Mouse (Mus musculus): Measurements from ENCODE around the gene Gpr25. TPM values are rescaled to one million over a fixed set of nuclear protein-coding genes. Genes with fewer than 3 reads are reported as not detected.

Gene Gpr25
- polyA plus RNA-seq, 1 experiment from 2014 or later = not detected

- under 1% methylated on average over 93 of the region's 95 CpGs for WGBS
- Histone ChIP-seq H3K27me3 (ENCODE audit: control insufficient read depth, insufficient read depth, low read length) (peaks cover 41% of the 10 kb centered on the region), H3K4me2 (replicated peaks; ENCODE audit: low read depth, low read length) (peak overlapping the region; percentile 93), H3K27ac (ENCODE audit: low read depth, low read length) (no peak overlapping the region), H3K36me3 (ENCODE audit: control insufficient read depth, insufficient read depth, low read length) (no peaks in the 10 kb centered on the region), H3K4me3 (ENCODE audit: low read depth, low read length) (peak overlapping the region; percentile 52), H3K9me3 (ENCODE audit: control insufficient read depth, low read length) (no peaks in the 10 kb centered on the region), H3K9ac (ENCODE audit: low read depth, low read length) (peak overlapping the region; percentile 53), H3K4me1 (replicated peaks; ENCODE audit: control insufficient read depth, insufficient read depth, low read length) (peaks cover 10% of the 10 kb centered on the region)
- ATAC-seq (ENCODE audit: low FRiP score) (peak; percentile 67), DNase-seq (ENCODE audit: low spot score) (peak; percentile 73)
Observed at GRCm38 (mm10) chr1:136259893-136260634, 609 bp downstream of the Gpr25 start.

DNA sequence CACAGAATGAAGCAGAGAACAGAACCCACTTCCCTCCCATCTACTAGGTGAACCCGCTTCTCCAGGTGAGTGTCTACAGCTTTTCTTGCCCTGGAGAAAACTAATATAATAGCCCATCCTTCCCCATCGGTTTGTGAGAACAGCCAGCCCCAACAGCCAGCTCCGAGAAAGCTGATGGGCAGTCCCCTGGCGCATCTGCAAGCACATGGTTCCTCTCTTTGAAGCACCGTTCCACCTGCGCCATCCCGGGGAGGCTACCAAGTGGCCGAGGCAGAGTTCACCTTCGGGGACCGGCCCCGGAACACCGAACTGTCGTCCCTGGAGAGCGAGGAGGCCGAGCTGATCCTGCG, 1.2 kb downstream of the Gpr25 start:
- peaks cover 41% of the 10 kb centered on the region for H3K27me3 ChIP-seq (ENCODE audit: control insufficient read depth, insufficient read depth, low read length)
- no peaks in the 10 kb centered on the region for H3K9me3 ChIP-seq (ENCODE audit: control insufficient read depth, low read length)
- H3K36me3 ChIP-seq (ENCODE audit: control insufficient read depth, insufficient read depth, low read length) = no peaks in the 10 kb centered on the region
- peak overlapping the region; percentile 52 for H3K4me3 ChIP-seq (ENCODE audit: low read depth, low read length)
- peak overlapping the region; percentile 93 for H3K4me2 ChIP-seq (replicated peaks; ENCODE audit: low read depth, low read length)
- H3K9ac ChIP-seq (ENCODE audit: low read depth, low read length) = no peak overlapping the region
- WGBS = 3% methylated on average over 16 of the region's 16 CpGs
- peak; percentile 37 for DNase-seq (ENCODE audit: low spot score)
- peaks cover 11% of the 10 kb centered on the region for H3K4me1 ChIP-seq (replicated peaks; ENCODE audit: control insufficient read depth, insufficient read depth, low read length)
- ATAC-seq (ENCODE audit: low FRiP score) = no peak
- H3K27ac ChIP-seq (ENCODE audit: low read depth, low read length) = no peak overlapping the region

GRCm38 (mm10) chr1:136258495-136258894, 2.2 kb downstream of the Gpr25 start:
- Histone ChIP-seq H3K4me3 (ENCODE audit: low read depth, low read length) (no peak overlapping the region), H3K27me3 (ENCODE audit: control insufficient read depth, insufficient read depth, low read length) (peaks cover 41% of the 10 kb centered on the region), H3K9ac (ENCODE audit: low read depth, low read length) (no peak overlapping the region), H3K36me3 (ENCODE audit: control insufficient read depth, insufficient read depth, low read length) (no peaks in the 10 kb centered on the region), H3K4me1 (replicated peaks; ENCODE audit: control insufficient read depth, insufficient read depth, low read length) (peaks cover 11% of the 10 kb centered on the region), H3K9me3 (ENCODE audit: control insufficient read depth, low read length) (no peaks in the 10 kb centered on the region), H3K27ac (ENCODE audit: low read depth, low read length) (no peak overlapping the region), H3K4me2 (replicated peaks; ENCODE audit: low read depth, low read length) (no peak overlapping the region)
- 78% methylated on average over 9 of the region's 9 CpGs for WGBS
- DNase-seq (ENCODE audit: low spot score) = no peak
- no peak for ATAC-seq (ENCODE audit: low FRiP score)

GRCm38 (mm10) chr1:136255657-136256056, 5.0 kb downstream of the Gpr25 start:
- no peak for DNase-seq (ENCODE audit: low spot score)
- H3K27me3 ChIP-seq (ENCODE audit: control insufficient read depth, insufficient read depth, low read length) = peaks cover 27% of the 10 kb centered on the region
- no peak overlapping the region for H3K4me2 ChIP-seq (replicated peaks; ENCODE audit: low read depth, low read length)
- no peak overlapping the region for H3K4me3 ChIP-seq (ENCODE audit: low read depth, low read length)
- no peak overlapping the region for H3K27ac ChIP-seq (ENCODE audit: low read depth, low read length)
- H3K9me3 ChIP-seq (ENCODE audit: control insufficient read depth, low read length) = no peaks in the 10 kb centered on the region
- 48% methylated on average over 8 of the region's 8 CpGs for WGBS
- no peaks in the 10 kb centered on the region for H3K36me3 ChIP-seq (ENCODE audit: control insufficient read depth, insufficient read depth, low read length)
- H3K4me1 ChIP-seq (replicated peaks; ENCODE audit: control insufficient read depth, insufficient read depth, low read length) = peaks cover 9% of the 10 kb centered on the region
- ATAC-seq (ENCODE audit: low FRiP score) = no peak
- H3K9ac ChIP-seq (ENCODE audit: low read depth, low read length) = no peak overlapping the region

DNA sequence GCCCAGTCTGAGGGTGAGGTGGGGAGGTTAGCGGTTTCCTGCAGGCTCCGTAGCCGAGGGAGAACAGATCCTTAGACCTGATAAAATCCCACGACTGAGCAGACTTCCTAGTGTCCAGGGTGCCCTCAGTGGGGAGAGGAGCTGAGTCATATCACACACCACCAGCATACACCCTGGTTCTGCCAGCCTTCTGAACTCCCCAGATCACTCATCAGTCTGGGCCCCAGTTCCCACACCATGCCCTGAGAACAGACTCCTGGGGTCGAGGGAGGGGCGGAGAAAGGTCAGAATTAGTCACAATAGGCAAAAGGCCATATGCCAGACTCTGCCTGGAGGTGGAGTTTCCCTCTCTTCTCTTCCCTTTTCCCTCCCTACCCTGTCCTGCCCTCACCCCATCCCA, 5.5 kb downstream of the Gpr25 start:
- Histone ChIP-seq H3K4me2 (replicated peaks; ENCODE audit: low read depth, low read length) (no peak overlapping the region), H3K27me3 (ENCODE audit: control insufficient read depth, insufficient read depth, low read length) (peaks cover 23% of the 10 kb centered on the region), H3K4me1 (replicated peaks; ENCODE audit: control insufficient read depth, insufficient read depth, low read length) (peaks cover 8% of the 10 kb centered on the region), H3K36me3 (ENCODE audit: control insufficient read depth, insufficient read depth, low read length) (no peaks in the 10 kb centered on the region), H3K4me3 (ENCODE audit: low read depth, low read length) (no peak overlapping the region), H3K9ac (ENCODE audit: low read depth, low read length) (no peak overlapping the region), H3K27ac (ENCODE audit: low read depth, low read length) (no peak overlapping the region), H3K9me3 (ENCODE audit: control insufficient read depth, low read length) (no peaks in the 10 kb centered on the region)
- WGBS = 42% methylated on average over 6 of the region's 6 CpGs
- peak; percentile 51; the same call in 1 of the 2 replicates for ATAC-seq (ENCODE audit: low FRiP score)
- DNase-seq (ENCODE audit: low spot score) = no peak

DNA sequence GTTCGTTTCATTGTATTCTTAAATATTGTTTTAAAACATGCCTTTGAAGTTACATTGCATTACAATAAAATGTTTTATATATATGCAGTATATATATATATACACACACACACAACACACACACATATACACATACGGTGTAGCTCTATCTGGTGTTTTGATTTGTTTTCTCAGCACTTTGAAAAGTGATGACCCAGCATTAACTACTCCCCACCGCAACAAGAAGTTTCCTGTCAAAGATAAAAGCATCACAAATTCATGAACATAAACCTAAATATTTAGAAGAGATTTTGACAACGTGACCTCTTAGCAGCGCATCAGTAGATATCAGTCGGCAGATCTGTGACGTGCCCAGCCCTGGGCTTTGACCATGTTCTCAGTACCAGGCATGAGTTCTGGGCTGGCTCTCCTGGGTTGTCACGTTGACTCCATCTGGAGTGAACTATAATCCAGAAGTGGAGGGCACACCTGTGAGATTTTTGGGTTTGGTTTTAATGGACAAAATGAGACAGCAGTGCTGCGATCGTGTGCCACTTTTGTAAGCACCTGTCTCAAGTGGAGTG, 6.1 kb downstream of the Gpr25 start:
- Histone ChIP-seq H3K9me3 (ENCODE audit: control insufficient read depth, low read length) (no peaks in the 10 kb centered on the region), H3K4me1 (replicated peaks; ENCODE audit: control insufficient read depth, insufficient read depth, low read length) (peaks cover 4% of the 10 kb centered on the region), H3K4me2 (replicated peaks; ENCODE audit: low read depth, low read length) (no peak overlapping the region), H3K9ac (ENCODE audit: low read depth, low read length) (no peak overlapping the region), H3K27ac (ENCODE audit: low read depth, low read length) (no peak overlapping the region), H3K27me3 (ENCODE audit: control insufficient read depth, insufficient read depth, low read length) (peaks cover 17% of the 10 kb centered on the region), H3K36me3 (ENCODE audit: control insufficient read depth, insufficient read depth, low read length) (no peaks in the 10 kb centered on the region), H3K4me3 (ENCODE audit: low read depth, low read length) (no peak overlapping the region)
- no peak for ATAC-seq (ENCODE audit: low FRiP score)
- DNase-seq (ENCODE audit: low spot score) = no peak
- WGBS = 81% methylated on average over 10 of the region's 10 CpGs

DNA sequence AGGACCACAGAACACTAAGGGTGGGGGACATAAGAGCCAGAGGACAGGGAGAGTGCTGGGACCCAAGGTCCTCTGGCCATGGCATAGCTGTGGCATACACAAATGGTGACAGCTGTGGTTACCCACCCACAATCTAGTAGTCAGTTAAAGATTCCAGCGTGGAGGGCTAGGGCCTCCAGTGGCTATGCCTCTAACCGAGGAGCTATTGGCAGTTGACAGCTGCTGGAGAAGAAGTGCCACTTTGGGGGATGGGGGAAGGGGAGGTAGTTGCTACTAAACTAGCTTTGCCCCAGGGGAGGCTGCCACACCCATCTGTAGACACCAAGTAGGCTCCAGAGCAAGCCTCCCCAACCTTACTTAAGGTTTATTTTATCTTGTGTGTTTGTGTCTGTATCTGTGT, 7.2 kb downstream of the Gpr25 start:
- peaks cover 6% of the 10 kb centered on the region; the same call in 1 of the 2 replicates for H3K27me3 ChIP-seq (ENCODE audit: control insufficient read depth, insufficient read depth, low read length)
- ATAC-seq (ENCODE audit: low FRiP score) (no peak), DNase-seq (ENCODE audit: low spot score) (no peak)

DNA sequence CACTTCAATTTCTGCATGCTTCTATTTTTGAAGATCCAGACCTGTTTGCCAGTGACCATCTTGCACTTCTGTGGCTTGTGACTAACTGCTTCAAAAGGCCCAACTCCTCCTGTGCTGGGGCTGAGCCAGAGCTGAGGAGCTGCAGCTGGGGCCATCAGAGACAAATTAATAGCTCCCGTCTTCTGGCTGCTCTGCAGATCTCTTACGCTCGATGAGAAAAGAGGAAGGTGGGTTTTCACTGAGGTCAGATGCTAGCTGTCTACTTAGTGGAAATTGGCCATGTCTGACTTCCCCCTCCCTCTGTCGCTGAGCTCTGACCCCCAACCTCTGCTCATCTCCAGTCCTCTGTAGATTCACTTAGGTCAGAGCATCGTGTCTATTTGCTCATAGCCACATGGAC, 11.0 kb downstream of the Gpr25 start:
- Histone ChIP-seq H3K4me3 (ENCODE audit: low read depth, low read length) (no peak overlapping the region), H3K27me3 (ENCODE audit: control insufficient read depth, insufficient read depth, low read length) (no peaks in the 10 kb centered on the region), H3K4me2 (replicated peaks; ENCODE audit: low read depth, low read length) (no peak overlapping the region), H3K9me3 (ENCODE audit: control insufficient read depth, low read length) (no peaks in the 10 kb centered on the region), H3K27ac (ENCODE audit: low read depth, low read length) (no peak overlapping the region), H3K9ac (ENCODE audit: low read depth, low read length) (no peak overlapping the region), H3K4me1 (replicated peaks; ENCODE audit: control insufficient read depth, insufficient read depth, low read length) (no peaks in the 10 kb centered on the region), H3K36me3 (ENCODE audit: control insufficient read depth, insufficient read depth, low read length) (no peaks in the 10 kb centered on the region)
- 61% methylated on average over 5 of the region's 5 CpGs for WGBS
- DNase-seq (ENCODE audit: low spot score) (no peak), ATAC-seq (ENCODE audit: low FRiP score) (no peak)

More for the DNA sequence above, 7.2 kb downstream of the Gpr25 start:
- Histone ChIP-seq H3K4me2 (replicated peaks; ENCODE audit: low read depth, low read length) (no peak overlapping the region), H3K27ac (ENCODE audit: low read depth, low read length) (no peak overlapping the region), H3K9me3 (ENCODE audit: control insufficient read depth, low read length) (no peaks in the 10 kb centered on the region), H3K4me3 (ENCODE audit: low read depth, low read length) (no peak overlapping the region), H3K4me1 (replicated peaks; ENCODE audit: control insufficient read depth, insufficient read depth, low read length) (0 out of 2 replicates have a peak, but pooled peaks cover 2% of the 10 kb centered on the region), H3K36me3 (ENCODE audit: control insufficient read depth, insufficient read depth, low read length) (no peaks in the 10 kb centered on the region), H3K9ac (ENCODE audit: low read depth, low read length) (no peak overlapping the region)
- WGBS = 42% methylated on average over 2 of the region's 2 CpGs

GRCm38 (mm10) chr1:136247393-136247792, 13.3 kb downstream of the Gpr25 start:
- no peak for ATAC-seq (ENCODE audit: low FRiP score)
- no peaks in the 10 kb centered on the region for H3K36me3 ChIP-seq (ENCODE audit: control insufficient read depth, insufficient read depth, low read length)
- no peak overlapping the region for H3K4me3 ChIP-seq (ENCODE audit: low read depth, low read length)
- DNase-seq (ENCODE audit: low spot score) = no peak
- no peak overlapping the region for H3K9ac ChIP-seq (ENCODE audit: low read depth, low read length)
- H3K4me1 ChIP-seq (replicated peaks; ENCODE audit: control insufficient read depth, insufficient read depth, low read length) = no peaks in the 10 kb centered on the region
- no peaks in the 10 kb centered on the region for H3K27me3 ChIP-seq (ENCODE audit: control insufficient read depth, insufficient read depth, low read length)
- 90% methylated on average over 5 of the region's 5 CpGs for WGBS
- no peaks in the 10 kb centered on the region for H3K9me3 ChIP-seq (ENCODE audit: control insufficient read depth, low read length)
- no peak overlapping the region for H3K27ac ChIP-seq (ENCODE audit: low read depth, low read length)
- no peak overlapping the region for H3K4me2 ChIP-seq (replicated peaks; ENCODE audit: low read depth, low read length)
